In the genomic region with DNA sequence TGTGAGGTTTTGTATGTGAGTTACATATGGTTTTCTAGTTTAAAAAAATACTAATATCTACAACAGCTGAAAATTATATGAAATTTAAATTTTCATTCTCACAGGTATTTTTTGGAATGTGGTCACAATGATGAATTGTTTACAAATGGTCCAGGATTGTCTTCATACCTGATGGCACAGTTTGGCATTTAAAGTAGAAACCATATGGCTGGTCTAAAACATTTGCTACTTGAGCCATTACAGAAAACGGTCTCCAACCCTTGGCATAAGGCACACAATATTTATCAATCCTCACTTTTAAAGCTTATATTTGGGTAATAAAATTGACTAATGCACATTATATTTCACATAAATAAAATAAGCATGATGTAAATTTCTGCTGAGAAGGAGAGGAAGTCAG, we compare ENCODE assay signal across 13 mouse cellular contexts.
"Had no signal": no experiment of that assay in that cellular context is flagged by ENCODE, and none has a peak within 500 bp of the region (broad histone marks: within the 10 kb centered on the region; RNA-seq: fewer than 3 reads in every experiment).

No protein-coding gene starts in this region.

- DNase-seq: liver, postnatal 0 days; lung, adult 2 months; lung, postnatal 14 days; lung, postnatal 4 days; midbrain, embryonic 14.5 days; retina, postnatal 1 day; right cerebral cortex, adult 18-20 months; right cerebral cortex, postnatal 25 days; right cerebral cortex, postnatal 4 days; spleen, adult 18-20 months; thymus, adult 18-20 months; thymus, postnatal 14 days; thymus, postnatal 36 days had no signal
